Mouse (Mus musculus) lung, embryonic 15.5 days (tissue): Measurements from ENCODE around the gene Irf8. TPM values are rescaled to one million over a fixed set of nuclear protein-coding genes. Genes with fewer than 3 reads are reported as not detected.
"Not testable (repeated sequence)": the region's sequence is repeated elsewhere in the genome, so short reads cannot be mapped to it uniquely, and the experiment has no call there.

Source experiments
- ATAC-seq: fragments of 200-750 bp; cut with Nextera tagmentation; 2 replicates; pipeline ENCODE4 v1.8.0; 2017; ENCODE audit warnings: moderate number of reproducible peaks, borderline replicate concordance; ENCODE audit not compliant: low FRiP score, low TSS enrichment; ENCODE audit errors: extremely low read depth
- H3K27ac ChIP-seq: fragments of 300-500 bp; sonication (generic); 2 replicates; pipeline ENCODE4 v1.5.1; 2015; ENCODE audit warnings: moderate library complexity, mild to moderate bottlenecking, inconsistent platforms
- H3K27me3 ChIP-seq: fragments of 300-500 bp; sonication (generic); 2 replicates; pipeline ENCODE4 v1.6.1; 2015; ENCODE audit warnings: inconsistent platforms
- H3K36me3 ChIP-seq: fragments of 300-500 bp; sonication (generic); 2 replicates; pipeline ENCODE4 v1.6.1; 2015; ENCODE audit warnings: inconsistent platforms
- H3K4me1 ChIP-seq: fragments of 300-500 bp; sonication (generic); 2 replicates; pipeline ENCODE4 v1.6.1; 2015; ENCODE audit warnings: inconsistent platforms
- H3K4me2 ChIP-seq: fragments of 300-500 bp; sonication (generic); 2 replicates; pipeline ENCODE4 v1.6.1; 2015; ENCODE audit warnings: inconsistent platforms, mild to moderate bottlenecking, moderate library complexity
- H3K4me3 ChIP-seq: fragments of 300-500 bp; sonication (generic); 2 replicates; pipeline ENCODE4 v1.5.1; 2015; ENCODE audit warnings: mild to moderate bottlenecking, inconsistent platforms
- H3K9ac ChIP-seq: fragments of 300-500 bp; sonication (generic); 2 replicates; pipeline ENCODE4 v1.6.1; 2015; ENCODE audit warnings: inconsistent platforms
- H3K9me3 ChIP-seq: fragments of 300-500 bp; sonication (generic); 2 replicates; pipeline ENCODE4 v1.6.1; 2016; ENCODE audit warnings: inconsistent platforms
- WGBS: fragments of 180-500 bp; shearing (Covaris S2); methylation state at CpG from one replicate; pipeline ENCODE4 v1.1.7; 2015; 5-methylcytosine and 5-hydroxymethylcytosine counted together
- polyA plus RNA-seq: library from polyadenylated mRNA; unstranded; fragments of >200 nt; fragmentation: Nextera tagmentation; extraction: Ambion mirVana; gene quantifications from 2 replicates; pipeline ENCODE4 v1.2.1, GENCODE M21; 2015

Gene Irf8
- polyA plus RNA-seq, 1 experiment from 2014 or later, result 18.1 TPM

DNA sequence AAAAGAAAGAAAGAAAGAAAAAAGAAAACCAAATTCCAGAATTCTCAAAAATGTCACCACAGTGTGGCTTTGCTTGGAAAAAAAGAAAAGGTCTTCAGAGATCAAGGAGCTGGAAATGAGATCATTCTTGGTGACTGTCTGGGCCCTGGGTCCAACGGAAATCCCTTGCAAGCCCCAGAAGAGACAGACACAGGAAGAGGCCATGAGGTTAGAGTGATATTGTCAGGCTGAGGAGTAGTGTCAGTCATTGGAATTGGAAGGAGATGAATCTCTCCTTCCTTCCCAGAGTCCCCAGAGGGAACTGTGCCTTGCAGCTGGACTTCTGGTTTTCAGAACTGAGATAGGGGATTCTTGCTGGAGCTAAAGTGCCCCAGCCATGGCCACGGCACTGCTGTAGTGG, 36.6 kb upstream of the Irf8 start:
- Histone ChIP-seq H3K9ac (no peak overlapping the region), H3K4me1 (peaks cover 50% of the 10 kb centered on the region), H3K4me3 (no peak overlapping the region), H3K36me3 (no peaks in the 10 kb centered on the region), H3K27ac (peak overlapping the region; percentile 45), H3K9me3 (no peaks in the 10 kb centered on the region), H3K4me2 (no peak overlapping the region), H3K27me3 (peaks cover 15% of the 10 kb centered on the region; the same call in 1 of the 2 replicates)
- ATAC-seq, result no peak
- 45% methylated on average over 2 of the region's 2 CpGs for WGBS

DNA sequence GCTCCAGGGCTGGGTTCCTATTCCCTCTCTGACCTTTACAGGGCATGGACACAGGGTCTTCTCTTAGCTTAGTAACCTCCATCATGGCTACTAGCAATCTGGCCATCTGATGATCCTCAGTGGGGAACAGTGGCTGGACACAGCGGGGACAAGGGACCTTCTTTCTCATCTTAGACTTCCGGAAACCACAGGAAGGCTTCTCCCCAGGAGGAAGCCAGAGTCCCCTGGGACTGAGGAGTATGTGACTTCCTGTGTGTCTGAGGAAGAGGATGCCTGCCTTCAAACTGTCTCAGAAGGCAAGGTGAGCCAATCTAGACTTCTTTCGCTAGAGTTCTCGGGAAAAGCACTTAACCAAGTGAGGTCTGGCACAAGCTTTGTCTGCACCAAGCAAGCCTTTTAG, 36.1 kb upstream of the Irf8 start:
- H3K4me2 ChIP-seq, result no peak overlapping the region
- peak overlapping the region; percentile 45 for H3K27ac ChIP-seq
- 71% methylated on average over 4 of the region's 4 CpGs for WGBS
- peaks cover 47% of the 10 kb centered on the region for H3K4me1 ChIP-seq
- no peak overlapping the region for H3K4me3 ChIP-seq
- no peak overlapping the region for H3K9ac ChIP-seq
- H3K36me3 ChIP-seq, result no peaks in the 10 kb centered on the region
- no peak for ATAC-seq
- no peaks in the 10 kb centered on the region for H3K9me3 ChIP-seq
- peaks cover 15% of the 10 kb centered on the region; the same call in 1 of the 2 replicates for H3K27me3 ChIP-seq

DNA sequence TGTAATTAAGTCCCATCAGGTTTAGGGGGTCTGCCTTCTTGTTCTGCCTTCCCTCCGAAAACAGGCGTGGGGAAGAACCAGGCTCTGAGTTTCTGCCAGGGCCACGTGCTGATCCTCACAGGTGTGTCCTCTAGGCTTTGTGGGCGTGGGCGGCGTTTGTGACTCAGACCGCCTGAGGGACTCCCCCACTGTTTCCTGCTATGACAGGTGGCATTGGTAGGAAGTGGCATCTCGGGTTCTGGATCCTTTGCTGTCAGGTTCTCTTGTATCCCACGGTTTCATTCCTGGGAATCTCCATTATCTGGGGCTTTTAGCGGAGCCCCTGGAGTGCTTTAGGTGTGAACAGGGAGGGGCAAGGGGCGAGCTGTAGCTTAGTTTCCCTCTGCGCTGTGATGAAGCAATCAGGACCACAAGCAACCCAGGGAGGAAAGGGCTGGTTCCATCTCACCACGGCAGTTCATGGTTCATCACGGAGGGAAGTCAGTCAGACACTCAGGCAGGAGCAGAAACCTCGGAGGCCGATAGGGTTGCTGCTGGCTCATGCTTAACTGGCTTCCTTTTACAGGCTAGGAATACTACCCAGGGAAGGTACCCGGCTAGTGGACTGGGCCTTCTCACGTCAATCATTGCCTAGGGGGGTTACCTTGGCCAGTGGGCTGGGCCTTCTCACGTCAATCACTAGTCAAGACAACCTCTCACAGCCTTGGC, 34.2 kb upstream of the Irf8 start:
- Histone ChIP-seq H3K9me3 (no peaks in the 10 kb centered on the region), H3K36me3 (no peaks in the 10 kb centered on the region), H3K27ac (no peak overlapping the region), H3K4me1 (peaks cover 36% of the 10 kb centered on the region), H3K4me2 (no peak overlapping the region), H3K4me3 (no peak overlapping the region), H3K9ac (no peak overlapping the region), H3K27me3 (peaks cover 15% of the 10 kb centered on the region; the same call in 1 of the 2 replicates)
- WGBS, result 58% methylated on average over 19 of the region's 19 CpGs
- no peak for ATAC-seq

DNA sequence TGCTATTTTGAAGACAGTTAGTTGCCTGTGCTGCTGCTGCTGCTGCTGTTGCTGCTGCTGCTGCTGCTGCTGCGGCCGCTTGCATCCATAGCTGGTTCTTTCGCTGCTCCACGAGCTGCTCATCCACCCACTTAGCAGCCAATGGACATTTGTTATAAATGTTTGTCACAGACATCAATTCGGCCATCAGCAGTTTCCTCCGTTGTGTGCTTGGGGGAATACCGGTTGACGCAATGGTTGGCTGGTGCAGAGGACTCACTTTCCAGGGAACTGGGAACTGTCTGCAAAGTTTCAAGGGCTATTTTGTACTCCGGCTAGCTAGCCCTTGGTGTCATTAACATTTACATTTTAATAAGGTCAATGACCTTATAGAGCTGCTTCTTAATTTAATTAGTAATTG, 32.0 kb upstream of the Irf8 start:
- peaks cover 17% of the 10 kb centered on the region for H3K4me1 ChIP-seq
- no peak overlapping the region for H3K9ac ChIP-seq
- no peak overlapping the region for H3K4me2 ChIP-seq
- H3K27me3 ChIP-seq, result peaks cover 15% of the 10 kb centered on the region; the same call in 1 of the 2 replicates
- no peaks in the 10 kb centered on the region for H3K36me3 ChIP-seq
- H3K27ac ChIP-seq, result no peak overlapping the region
- no peak overlapping the region for H3K4me3 ChIP-seq
- WGBS, result 43% methylated on average over 9 of the region's 9 CpGs
- H3K9me3 ChIP-seq, result no peaks in the 10 kb centered on the region
- no peak for ATAC-seq

DNA sequence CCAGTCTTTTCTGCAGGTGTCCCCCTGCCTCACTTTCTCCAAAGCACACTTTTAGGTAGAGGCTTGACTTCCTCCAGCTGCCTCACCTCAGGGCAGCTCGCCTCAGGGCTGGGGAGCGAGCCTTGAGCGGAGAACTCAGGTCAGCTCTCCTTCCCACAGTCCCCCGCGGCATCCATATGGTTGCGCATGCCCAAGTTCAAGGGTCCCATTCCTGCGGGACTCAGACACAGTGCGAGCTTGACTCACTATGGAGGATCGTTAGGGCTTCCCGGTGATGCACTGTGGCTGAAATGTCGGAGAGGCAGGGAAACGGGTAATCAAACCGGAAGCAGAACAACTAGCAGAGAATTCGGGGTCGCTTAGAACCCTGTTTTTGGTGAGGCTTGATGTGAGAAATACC, 31.0 kb upstream of the Irf8 start:
- H3K27me3 ChIP-seq, result peaks cover 15% of the 10 kb centered on the region; the same call in 1 of the 2 replicates
- H3K9ac ChIP-seq, result no peak overlapping the region
- peaks cover 8% of the 10 kb centered on the region for H3K4me1 ChIP-seq
- H3K27ac ChIP-seq, result no peak overlapping the region
- H3K9me3 ChIP-seq, result no peaks in the 10 kb centered on the region
- no peak overlapping the region for H3K4me3 ChIP-seq
- no peak overlapping the region for H3K4me2 ChIP-seq
- ATAC-seq, result no peak
- H3K36me3 ChIP-seq, result no peaks in the 10 kb centered on the region
- 80% methylated on average over 15 of the region's 15 CpGs for WGBS

DNA sequence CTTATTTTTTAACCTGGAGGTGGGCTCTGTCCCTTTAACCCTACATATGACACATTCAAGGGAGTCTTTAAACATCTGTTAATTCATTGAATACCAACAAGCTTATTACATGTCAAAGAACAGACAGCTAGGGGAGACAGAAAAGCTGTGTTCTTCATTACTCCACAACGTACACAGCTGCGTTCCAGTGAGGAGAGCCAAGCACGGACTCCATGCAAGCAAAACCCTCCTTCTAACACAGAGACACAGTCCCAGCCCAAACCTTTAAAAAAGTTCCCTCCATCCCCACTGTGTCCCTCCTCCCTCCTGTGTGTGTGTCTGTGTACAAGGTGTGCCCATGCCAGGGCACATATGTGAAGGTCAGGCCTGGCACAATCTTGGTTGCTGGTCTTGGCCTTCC, 30.0 kb upstream of the Irf8 start:
- Histone ChIP-seq H3K36me3 (no peaks in the 10 kb centered on the region), H3K4me2 (no peak overlapping the region), H3K27ac (0 out of 2 replicates have a peak overlapping the region, but pooled peaks have one; percentile 8), H3K4me1 (peaks cover 5% of the 10 kb centered on the region; the same call in 1 of the 2 replicates), H3K27me3 (peaks cover 15% of the 10 kb centered on the region; the same call in 1 of the 2 replicates), H3K9ac (no peak overlapping the region), H3K4me3 (no peak overlapping the region), H3K9me3 (no peaks in the 10 kb centered on the region)
- ATAC-seq, result no peak
- 64% methylated on average over 3 of the region's 3 CpGs for WGBS

DNA sequence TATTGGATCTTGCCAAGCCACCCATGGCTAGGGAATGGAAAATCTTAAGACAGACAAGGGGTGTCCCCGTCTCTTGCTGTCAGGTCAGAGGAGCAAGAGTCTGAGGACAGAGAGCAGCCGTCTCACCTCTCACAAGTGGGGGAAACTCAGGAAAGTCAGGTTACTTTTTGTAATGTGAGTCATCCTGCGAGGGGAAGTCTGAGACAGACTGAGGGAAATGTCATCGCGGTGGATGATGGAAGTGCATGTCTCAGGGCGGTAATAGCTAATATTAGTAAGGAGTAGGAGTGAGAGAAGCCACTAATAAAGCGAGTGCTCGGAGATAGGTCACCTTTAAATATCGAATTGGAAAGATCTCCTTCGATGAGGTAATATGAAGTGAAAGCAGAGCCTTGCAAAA, 27.0 kb upstream of the Irf8 start:
- WGBS, result 54% methylated on average over 10 of the region's 10 CpGs
- H3K4me1 ChIP-seq, result peaks cover 5% of the 10 kb centered on the region; the same call in 1 of the 2 replicates
- ATAC-seq, result no peak

DNA sequence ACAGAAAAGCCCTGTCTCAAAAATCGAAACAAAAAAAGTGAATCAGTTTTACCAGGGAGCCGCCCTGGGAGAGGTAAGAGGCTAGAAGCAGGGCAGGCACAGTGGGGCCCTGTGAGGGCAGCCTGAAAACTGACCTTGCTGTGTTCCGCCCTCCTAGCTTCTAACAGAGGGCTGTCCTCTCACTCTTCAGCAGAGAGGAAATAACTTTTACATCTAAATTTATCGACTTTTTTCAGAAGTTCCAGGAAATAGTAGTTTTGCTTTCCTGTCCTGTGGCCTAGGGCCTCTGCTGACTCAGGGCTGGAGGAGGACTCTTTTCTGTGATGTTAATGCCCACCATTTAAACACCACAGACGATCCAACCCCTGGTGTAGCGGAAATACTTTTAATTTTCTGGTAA, 21.0 kb upstream of the Irf8 start:
- 73% methylated on average over 6 of the region's 6 CpGs for WGBS
- Histone ChIP-seq H3K4me3 (no peak overlapping the region), H3K36me3 (no peaks in the 10 kb centered on the region), H3K27me3 (no peaks in the 10 kb centered on the region), H3K9ac (no peak overlapping the region), H3K9me3 (no peaks in the 10 kb centered on the region), H3K27ac (no peak overlapping the region), H3K4me1 (no peaks in the 10 kb centered on the region), H3K4me2 (no peak overlapping the region)
- ATAC-seq, result no peak

More for the DNA sequence above, 27.0 kb upstream of the Irf8 start:
- Histone ChIP-seq H3K4me3 (no peak overlapping the region), H3K36me3 (no peaks in the 10 kb centered on the region), H3K9ac (no peak overlapping the region), H3K27me3 (no peaks in the 10 kb centered on the region), H3K27ac (no peak overlapping the region), H3K9me3 (no peaks in the 10 kb centered on the region), H3K4me2 (no peak overlapping the region)

DNA sequence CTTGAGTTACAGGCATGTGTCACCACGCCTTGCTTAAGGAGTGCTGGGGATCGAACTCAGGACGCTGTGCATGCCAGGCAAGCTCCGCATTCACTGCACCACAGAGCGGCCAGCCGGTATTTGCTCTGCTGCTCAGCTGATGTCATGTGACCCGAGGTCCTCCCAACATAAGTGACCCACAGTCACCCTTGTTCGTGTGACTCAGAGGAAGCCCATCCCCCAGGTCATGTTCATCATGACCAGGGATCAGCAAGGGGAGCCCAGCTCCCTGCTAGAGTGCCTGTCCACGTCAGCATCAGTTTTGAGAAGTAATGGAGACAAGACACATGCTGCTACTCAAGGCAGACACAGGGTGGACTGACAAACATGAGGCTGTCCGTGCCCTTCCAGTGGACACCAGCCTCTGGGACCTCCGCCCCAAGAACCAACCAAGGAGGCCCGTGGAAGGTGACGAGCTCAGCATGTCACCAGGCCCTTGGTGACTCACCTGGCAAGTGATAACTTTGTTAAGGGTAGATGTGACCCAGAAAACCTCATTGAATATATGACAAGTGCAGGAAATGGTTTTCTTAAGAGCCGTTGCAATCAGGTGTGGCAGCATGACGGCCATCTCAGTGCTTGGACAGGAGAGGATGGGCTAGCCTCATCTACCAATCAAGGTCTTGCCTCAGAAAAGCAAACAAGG, 20.0 kb upstream of the Irf8 start:
- no peaks in the 10 kb centered on the region for H3K36me3 ChIP-seq
- no peaks in the 10 kb centered on the region for H3K4me1 ChIP-seq
- no peaks in the 10 kb centered on the region for H3K9me3 ChIP-seq
- H3K9ac ChIP-seq, result no peak overlapping the region
- H3K4me3 ChIP-seq, result no peak overlapping the region
- ATAC-seq, result no peak
- H3K27me3 ChIP-seq, result no peaks in the 10 kb centered on the region
- no peak overlapping the region for H3K27ac ChIP-seq
- 68% methylated on average over 15 of the region's 15 CpGs for whole genome bisulfite sequencing
- no peak overlapping the region for H3K4me2 ChIP-seq

DNA sequence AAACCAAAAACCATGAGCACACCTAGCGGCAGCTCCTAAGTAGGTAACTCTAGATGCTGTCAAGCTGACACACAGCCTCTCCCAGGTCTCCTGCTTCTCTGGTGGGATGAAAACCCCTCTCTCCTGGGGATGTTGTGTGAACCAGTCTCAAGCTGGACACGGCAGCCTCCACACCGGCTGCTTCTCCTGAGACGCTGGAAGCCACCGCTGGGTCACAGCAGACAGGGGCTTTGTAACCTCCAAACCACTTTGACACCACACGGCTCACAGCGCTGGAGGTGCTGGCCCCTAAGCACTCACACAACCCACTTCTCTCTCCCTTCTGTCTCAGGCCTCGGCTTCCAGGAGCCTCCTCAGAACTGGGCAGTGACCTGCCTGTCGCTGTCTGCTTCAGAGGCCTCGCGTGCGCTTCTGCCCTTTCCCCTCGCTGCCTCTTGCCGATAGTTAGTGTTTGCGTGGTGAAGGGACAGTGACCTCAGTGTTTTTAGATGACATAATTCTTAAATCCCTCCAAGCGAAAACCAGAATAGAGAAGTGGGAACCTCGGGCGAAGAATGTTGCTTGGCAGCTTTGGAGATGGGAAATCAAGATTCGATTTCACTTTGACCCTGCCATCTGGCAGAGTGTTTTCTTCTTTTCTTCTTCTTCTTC, 16.4 kb upstream of the Irf8 start:
- no peaks in the 10 kb centered on the region for H3K27me3 ChIP-seq
- no peaks in the 10 kb centered on the region for H3K36me3 ChIP-seq
- no peaks in the 10 kb centered on the region for H3K4me1 ChIP-seq
- H3K27ac ChIP-seq, result no peak overlapping the region
- 57% methylated on average over 19 of the region's 19 CpGs for WGBS
- H3K9ac ChIP-seq, result no peak overlapping the region
- no peaks in the 10 kb centered on the region for H3K9me3 ChIP-seq
- ATAC-seq, result no peak
- H3K4me3 ChIP-seq, result no peak overlapping the region
- H3K4me2 ChIP-seq, result no peak overlapping the region

DNA sequence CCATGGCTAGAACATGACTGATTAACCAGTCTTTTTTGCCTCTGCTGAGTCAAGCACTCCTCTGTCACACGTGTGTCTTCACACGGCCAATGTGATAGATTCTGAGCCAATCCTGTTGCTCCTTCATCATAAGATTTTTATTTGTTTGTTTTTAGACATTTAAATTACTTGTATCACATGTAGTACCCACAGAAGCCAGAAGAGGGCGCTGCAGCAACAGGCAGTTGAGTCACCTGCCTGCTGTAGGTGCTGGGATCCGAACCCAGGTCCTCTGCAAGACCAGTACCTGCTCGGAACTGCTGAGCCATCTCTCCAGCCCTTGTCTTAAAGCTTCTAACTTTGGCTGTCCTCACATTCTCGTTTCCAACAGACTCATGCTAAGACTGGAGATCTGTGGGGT, 13.1 kb upstream of the Irf8 start:
- H3K36me3 ChIP-seq, result no peaks in the 10 kb centered on the region
- no peak for ATAC-seq
- H3K27ac ChIP-seq, result no peak overlapping the region
- no peak overlapping the region for H3K9ac ChIP-seq
- 63% methylated on average over 6 of the region's 6 CpGs for WGBS
- no peak overlapping the region for H3K4me3 ChIP-seq
- no peaks in the 10 kb centered on the region for H3K4me1 ChIP-seq
- no peak overlapping the region for H3K4me2 ChIP-seq
- no peaks in the 10 kb centered on the region for H3K27me3 ChIP-seq
- no peaks in the 10 kb centered on the region for H3K9me3 ChIP-seq

DNA sequence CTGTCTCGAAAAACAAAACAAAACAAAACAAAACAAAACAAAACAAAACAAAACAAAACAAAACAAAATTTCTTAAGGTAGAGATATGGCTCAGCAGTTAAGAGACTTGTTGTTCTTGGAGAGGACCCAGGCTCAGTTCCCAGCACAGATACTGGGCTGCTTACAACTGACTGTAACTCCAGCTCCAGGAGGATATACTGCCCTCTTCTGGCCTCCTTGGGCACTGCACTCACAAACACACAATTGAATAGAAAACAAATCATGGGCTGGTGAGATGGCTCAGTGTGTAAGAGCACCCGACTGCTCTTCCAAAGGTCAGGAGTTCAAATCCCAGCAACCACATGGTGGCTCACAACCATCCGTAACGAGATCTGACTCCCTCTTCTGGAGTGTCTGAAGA, 12.1 kb upstream of the Irf8 start:
- 84% methylated on average over 4 of the region's 4 CpGs for WGBS
- H3K36me3 ChIP-seq, H3K9me3 ChIP-seq, H3K9ac ChIP-seq, ATAC-seq, H3K4me1 ChIP-seq, H3K27ac ChIP-seq, H3K4me3 ChIP-seq, H3K27me3 ChIP-seq, H3K4me2 ChIP-seq: not testable (repeated sequence)
